Mouse (Mus musculus): ENCODE measurements around the gene Plscr3.

Plscr3 gene

GRCm38 (mm10) chr11:69846198-69846680, at the start of gene Plscr3:
Plscr3 (plus strand) TSS chr11:69846376.
- in situ Hi-C loops (cut with MboI, MseI) = no loop called here

DNA sequence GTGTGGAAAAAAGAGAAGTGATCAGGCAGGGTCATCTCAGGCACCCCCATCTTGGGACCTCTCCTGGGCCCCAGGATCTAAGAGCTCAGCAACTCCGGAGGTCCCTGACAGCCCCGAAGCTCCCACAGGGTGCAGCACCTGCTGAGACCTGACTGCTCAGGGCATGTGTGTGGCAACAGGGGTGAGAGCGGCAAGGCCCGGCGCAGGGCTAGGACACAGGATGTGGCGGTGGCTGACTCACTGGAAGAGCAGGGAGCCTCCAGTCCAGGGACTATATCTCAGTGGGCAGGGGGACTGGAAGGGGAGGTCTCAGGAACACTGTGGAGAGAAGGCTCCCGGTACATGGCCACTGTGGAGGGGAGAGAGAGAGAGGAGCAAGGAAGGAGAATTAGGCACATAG, 48.3 kb upstream of the Plscr3 start:
- in situ Hi-C loops (cut with MboI, MseI) = loop anchor here (5.0 kb wide), 1 partner anchor 39 kb away; the partner anchor contains the start of genes Nlgn2 and Tmem256

DNA sequence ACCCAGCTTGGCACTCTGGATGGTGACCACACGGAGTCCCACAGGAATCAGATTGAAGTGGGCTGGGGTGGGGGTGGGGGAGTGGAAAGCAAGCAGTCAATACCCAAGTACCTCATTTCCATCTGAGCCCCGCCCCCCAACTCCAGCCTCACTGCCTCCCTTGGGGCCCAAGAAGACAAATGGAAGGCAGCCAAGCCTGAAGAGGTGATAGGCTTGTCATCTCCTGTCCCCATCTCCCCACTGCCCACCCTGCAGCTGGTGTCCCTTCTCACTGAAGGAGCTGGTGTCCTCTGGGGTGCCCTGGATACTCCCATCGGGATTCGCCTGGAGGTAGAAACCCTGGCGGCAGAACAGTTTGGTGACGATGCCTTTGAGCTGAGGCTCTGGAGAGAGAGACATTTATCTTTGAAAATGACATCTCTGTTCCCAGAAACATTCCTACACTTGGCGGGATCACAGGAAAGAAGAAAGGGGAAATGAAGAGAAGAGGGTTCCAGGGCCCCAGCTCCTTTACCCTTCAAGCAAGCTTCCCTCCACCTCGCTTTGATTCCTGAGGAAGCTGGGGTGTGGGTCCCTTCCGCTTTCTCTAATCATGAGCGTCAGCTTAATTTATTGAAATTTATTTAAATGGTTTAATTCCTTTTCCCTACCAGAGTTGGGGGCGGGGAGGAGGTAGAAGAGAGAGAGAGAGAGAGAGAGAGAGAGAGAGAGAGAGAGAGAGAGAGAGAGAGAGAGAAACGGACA, 46.6 kb upstream of the Plscr3 start:
- in situ Hi-C loops (cut with MboI, MseI) = loop anchor here (5.0 kb wide), 2 partner anchors 38 to 78 kb away; partner anchors contain the start of genes Nlgn2, Tmem256 and Tmem95

DNA sequence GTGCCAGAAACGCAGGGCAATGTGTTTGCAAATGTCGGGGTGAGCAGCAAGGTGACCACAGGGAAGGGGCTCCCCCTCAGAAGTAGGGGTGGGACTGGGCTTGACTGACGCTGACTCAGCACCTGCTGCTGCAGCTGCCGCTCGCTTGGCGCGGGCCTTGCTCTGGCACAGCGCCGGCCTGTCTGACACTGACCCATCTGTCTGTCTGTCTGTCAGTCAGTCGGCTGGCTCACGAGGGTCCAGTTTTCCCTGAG, 46.1 kb upstream of the Plscr3 start:
- in situ Hi-C loops (cut with MboI, MseI) = loop anchor here (5.0 kb wide), 1 partner anchor 77 kb away; the partner anchor contains the start of gene Tmem95

DNA sequence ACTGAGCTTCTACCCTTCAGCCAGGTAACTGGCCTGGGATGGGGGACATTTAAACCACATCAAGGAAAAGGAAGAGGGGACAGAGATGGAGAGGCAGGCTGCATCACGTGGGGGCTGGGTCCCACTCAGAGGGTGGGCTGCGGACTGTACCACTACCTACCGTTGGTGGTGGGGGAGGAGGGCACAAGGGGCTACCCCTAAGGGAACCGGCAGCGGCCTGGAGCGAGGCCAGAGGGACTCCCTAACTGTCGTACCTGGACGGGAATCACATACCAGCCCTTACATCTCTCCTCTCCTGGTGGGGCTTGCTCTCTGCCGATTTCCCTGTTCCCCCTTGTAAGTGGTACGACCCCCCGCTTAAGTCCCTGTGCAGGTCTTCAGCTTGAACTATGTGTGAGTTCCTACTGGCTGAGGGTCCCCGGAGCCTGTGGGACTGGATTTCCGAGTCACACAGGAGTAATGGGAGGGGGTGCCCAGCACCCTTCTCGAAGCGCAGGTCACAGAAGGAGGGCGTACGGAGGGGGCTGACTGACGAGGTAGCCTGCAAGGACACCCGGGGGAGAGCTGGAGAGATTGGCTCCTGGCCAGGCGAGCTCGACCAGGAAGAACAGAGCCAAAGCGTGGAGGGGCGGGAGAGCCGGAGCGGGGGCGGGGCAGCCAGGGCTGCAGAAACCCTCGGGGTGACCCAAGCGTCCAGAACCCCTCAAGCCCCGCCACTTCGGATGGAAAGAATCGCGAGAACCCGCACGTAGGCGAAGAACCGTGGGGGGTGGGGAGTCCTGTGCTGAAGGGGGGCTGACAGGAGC, 45.6 kb upstream of the Plscr3 start:
- in situ Hi-C loops (cut with MboI, MseI) = loop anchor here (5.0 kb wide), 1 partner anchor 77 kb away; the partner anchor contains the start of gene Tmem95

GRCm38 (mm10) chr11:69801379-69801977, 44.7 kb upstream of the Plscr3 start, which contains the start of gene Fgf11:
Fgf11 (minus strand) TSS chr11:69801857.
- in situ Hi-C loops (cut with MboI, MseI) = loop anchor here (5.0 kb wide), 1 partner anchor 76 kb away; the partner anchor contains the start of gene Tmem95

DNA sequence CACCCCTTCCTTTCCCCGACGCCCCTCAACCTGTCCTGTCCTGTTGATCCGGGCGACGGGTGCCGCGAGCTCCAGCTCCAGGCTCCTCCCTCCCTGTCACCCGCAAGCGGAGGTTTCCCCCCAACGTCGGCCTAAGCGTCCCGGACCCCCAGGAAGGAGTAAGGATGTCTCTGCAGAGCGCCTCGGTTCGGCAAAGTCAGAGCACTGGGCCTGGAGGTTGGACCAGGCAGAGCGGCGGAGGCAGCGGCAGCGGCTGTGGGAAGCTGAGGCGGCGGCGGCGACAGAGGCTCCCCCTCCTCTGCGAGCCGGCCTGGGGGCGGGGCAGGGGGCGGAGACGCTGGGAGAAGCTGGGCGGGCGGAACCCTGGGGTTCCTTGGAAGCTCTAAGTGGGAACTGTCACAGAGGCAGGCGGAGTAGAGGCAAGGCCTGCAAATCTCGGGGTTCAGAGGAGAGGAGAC, 43.5 kb upstream of the Plscr3 start:
- in situ Hi-C loops (cut with MboI, MseI) = loop anchor here (5.0 kb wide), 1 partner anchor 75 kb away; the partner anchor contains the start of gene Tmem95

- in situ Hi-C loops (cut with MboI, MseI) = loop anchor here (5.0 kb wide), 1 partner anchor 74 kb away; the partner anchor contains the start of gene Tmem95
Measured at GRCm38 (mm10) chr11:69803328-69803727, 42.8 kb upstream of the Plscr3 start.

GRCm38 (mm10) chr11:69803786-69804651, 42.2 kb upstream of the Plscr3 start:
- in situ Hi-C loops (cut with MboI, MseI) = loop anchor here (5.0 kb wide), 1 partner anchor 73 kb away; the partner anchor contains the start of gene Tmem95

DNA sequence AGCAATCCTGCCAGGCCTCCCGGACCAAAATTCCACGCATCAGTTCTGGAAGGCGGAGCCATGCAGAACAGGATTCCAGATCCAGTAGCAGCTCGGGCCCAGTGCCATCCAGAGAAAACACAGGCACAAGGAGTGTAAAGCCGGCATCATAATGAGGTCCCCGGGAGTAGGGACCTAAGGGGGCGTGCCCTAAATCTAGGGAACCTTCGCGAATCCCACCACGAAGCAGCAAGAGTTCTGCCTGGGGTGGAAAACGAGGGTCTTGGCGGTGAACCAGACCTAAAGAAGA, 41.6 kb upstream of the Plscr3 start:
- in situ Hi-C loops (cut with MboI, MseI) = loop anchor here (5.0 kb wide), 1 partner anchor 73 kb away; the partner anchor contains the start of gene Tmem95

- in situ Hi-C loops (cut with MboI, MseI) = loop anchor here (5.0 kb wide), 1 partner anchor 72 kb away; the partner anchor contains the start of gene Tmem95
Measured at GRCm38 (mm10) chr11:69804972-69805909, 40.9 kb upstream of the Plscr3 start, which contains the start of gene Tmem102. Tmem102 (minus strand) TSS chr11:69805624.

- in situ Hi-C loops (cut with MboI, MseI) = no loop called here
Measured at GRCm38 (mm10) chr11:69806378-69806777, 39.8 kb upstream of the Plscr3 start.

- in situ Hi-C loops (cut with MboI, MseI) = no loop called here
Measured at GRCm38 (mm10) chr11:69807641-69808040, 38.5 kb upstream of the Plscr3 start.

- in situ Hi-C loops (cut with MboI, MseI) = no loop called here
Measured at GRCm38 (mm10) chr11:69810280-69810679, 35.9 kb upstream of the Plscr3 start.

DNA sequence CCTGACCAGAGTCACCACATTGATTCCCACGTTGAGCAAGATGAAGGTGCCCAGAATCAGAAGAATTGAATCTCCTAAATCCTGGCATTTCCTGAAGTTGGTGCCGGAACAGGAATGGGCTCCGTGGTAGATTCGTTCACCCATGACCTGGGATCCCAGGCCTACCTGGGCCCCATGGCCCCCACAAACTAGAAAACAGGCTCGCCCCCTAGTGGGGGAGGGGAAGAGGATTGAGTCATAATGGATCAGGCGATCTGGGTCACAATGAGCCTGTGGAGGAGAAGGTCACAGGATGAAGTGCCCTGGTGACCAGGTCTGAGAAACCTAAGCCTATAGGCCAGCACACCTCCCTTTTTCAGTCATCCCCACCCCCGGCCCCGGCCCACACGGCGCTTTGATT, 31.0 kb upstream of the Plscr3 start, which contains the start of gene Gm39566:
Gene Gm39566, minus strand, starts transcription at position 144 of the 400 bp plus-strand sequence.
- in situ Hi-C loops (cut with MboI, MseI) = no loop called here

DNA sequence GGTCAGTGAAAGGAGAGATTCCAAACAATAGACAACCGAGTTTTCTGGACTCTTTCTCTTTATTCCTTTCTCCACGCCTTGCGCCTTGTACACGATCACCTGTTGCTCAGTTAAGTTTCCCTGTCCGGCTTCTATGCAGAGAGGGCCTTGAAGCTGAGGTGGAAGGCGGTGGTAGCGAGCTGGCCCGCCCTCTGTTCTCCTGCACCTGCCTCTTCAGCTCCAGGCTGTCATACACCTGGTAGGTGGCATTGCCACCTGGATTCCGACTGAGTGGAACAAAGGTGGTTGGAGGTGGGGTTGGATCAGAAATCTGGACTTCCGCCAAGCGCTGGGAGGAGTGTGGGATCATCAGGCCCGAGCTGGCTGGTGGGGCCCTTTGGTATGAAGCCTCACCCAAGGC, 29.7 kb upstream of the Plscr3 start:
- in situ Hi-C loops (cut with MboI, MseI) = no loop called here

DNA sequence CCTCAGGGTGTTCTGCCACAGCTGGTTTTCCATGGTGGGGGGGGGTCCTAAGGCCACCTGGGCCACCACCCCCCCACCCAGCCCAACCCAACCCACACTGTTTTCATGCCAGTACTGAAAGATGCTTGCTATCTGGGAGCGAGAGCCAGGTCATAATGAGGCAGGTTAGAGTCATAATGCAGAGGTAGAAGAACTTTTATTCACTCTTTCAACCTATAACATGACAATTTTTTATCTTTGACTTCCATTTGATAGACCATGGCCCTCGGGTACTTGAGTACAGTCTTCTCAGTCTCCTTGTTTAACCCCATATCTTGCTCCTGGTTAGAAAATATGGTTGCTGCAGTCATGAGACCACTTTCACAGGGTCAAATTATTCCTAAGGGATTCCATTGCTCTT, 27.8 kb upstream of the Plscr3 start, which contains the start of gene Spem2:
Gene Spem2, minus strand, starts transcription at position 101 of the 400 bp plus-strand sequence.
- in situ Hi-C loops (cut with MboI, MseI) = no loop called here

DNA sequence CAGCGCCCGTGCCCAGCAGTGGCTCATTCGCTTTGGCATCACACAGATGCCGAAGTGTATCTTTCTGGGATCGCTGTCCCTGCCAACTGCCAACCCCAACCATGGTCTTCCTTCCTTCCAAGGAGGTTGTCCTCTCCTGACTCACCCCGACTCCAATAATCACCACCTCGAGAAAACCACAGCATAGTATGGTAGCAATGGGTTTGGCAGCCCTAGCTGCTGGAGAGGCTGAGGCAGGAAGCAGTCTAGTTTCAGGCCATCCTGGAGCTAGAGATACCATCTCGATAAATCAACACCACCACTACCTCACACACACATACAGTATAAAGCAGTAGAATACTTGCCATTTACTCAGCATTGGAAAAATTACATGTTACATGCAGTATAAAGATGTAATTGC, 27.3 kb upstream of the Plscr3 start:
- in situ Hi-C loops (cut with MboI, MseI) = no loop called here

- in situ Hi-C loops (cut with MboI, MseI) = no loop called here
Measured at GRCm38 (mm10) chr11:69822080-69822479, 24.1 kb upstream of the Plscr3 start, which contains the start of gene Spem1. Spem1 (minus strand) TSS chr11:69822180.

Measured in T-helper 2 cell (primary cell).